Mouse (Mus musculus): Measurements from ENCODE around the gene Lmna.

The Lmna gene

GRCm38 (mm10) chr3:88520078-88520477, 10.3 kb upstream of the Lmna start:
- no peak for DNase-seq (ENCODE audit: low read depth)

DNA sequence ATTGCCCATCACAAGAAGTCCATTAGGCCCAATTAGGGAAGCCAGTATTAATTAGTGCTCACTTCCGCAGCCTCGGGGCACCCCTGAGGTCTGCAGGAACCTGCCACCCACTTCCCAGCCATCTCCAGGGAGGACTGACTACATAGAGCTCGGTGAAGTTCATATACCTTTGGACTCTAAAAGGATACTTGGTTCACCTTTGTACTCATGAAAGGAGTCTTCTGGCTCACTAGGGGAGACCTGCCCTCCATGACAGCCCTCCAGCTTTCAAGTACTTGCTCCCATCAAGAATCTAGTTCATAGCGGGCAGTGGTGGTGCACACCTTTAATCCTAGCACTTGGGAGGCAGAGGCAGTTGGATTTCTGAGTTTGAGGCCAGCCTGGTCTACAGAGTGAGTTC, 8.7 kb upstream of the Lmna start:
- DNase-seq (ENCODE audit: low read depth), result no peak

DNA sequence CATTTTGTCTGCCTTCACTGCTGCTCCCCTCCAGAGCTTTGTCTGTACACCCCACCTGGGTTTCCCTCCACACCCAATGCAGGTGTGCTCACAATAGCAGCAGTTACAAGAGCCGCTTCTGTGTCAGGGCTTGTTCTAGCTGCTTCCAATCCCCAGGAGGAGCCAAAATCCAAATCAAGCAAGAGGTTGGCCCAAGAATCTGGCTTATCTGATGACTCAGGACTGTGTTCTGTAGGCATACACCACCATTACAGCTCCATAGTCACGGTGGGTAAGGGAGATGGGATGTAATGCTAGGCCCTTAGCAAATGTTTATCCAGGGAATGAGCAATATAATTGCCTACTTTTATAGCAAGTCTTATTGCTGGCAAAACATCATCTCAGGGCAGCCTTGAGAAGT, 6.7 kb upstream of the Lmna start:
- DNase-seq (ENCODE audit: low read depth), result no peak

- DNase-seq (ENCODE audit: low read depth), result no peak
Measured at GRCm38 (mm10) chr3:88515095-88515386, 5.3 kb upstream of the Lmna start.

GRCm38 (mm10) chr3:88514231-88515094, 4.7 kb upstream of the Lmna start:
- peak; percentile 59 for DNase-seq (ENCODE audit: low read depth)

DNA sequence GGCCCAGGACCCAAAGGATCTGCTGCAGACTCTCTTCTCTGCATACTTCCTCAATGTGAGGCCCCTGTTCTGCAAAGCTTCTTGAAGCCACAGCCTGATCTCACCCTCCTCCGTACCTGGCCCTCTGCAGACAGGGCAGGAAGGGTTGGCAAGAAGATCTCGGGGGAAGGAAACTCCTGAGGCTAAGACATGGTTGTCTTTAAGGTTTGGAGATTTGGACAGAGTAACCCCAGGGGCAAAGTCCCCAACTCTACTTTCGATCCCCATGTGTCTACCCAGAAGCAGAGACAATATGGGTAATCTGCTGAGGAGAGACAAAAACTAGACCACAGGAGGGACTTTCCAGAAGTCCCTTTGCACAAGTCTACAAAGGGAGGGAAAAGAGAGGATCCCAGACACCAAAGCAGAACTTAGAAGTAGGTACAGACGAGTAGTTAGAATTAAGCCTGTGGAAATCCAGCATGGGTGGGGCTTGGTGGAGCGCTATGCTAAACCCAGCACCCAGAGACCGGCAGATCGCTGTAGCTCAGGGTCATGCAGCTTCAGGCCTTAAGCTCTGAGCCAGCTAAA, 3.9 kb upstream of the Lmna start:
- DNase-seq (ENCODE audit: low read depth), result peak; percentile 77

DNA sequence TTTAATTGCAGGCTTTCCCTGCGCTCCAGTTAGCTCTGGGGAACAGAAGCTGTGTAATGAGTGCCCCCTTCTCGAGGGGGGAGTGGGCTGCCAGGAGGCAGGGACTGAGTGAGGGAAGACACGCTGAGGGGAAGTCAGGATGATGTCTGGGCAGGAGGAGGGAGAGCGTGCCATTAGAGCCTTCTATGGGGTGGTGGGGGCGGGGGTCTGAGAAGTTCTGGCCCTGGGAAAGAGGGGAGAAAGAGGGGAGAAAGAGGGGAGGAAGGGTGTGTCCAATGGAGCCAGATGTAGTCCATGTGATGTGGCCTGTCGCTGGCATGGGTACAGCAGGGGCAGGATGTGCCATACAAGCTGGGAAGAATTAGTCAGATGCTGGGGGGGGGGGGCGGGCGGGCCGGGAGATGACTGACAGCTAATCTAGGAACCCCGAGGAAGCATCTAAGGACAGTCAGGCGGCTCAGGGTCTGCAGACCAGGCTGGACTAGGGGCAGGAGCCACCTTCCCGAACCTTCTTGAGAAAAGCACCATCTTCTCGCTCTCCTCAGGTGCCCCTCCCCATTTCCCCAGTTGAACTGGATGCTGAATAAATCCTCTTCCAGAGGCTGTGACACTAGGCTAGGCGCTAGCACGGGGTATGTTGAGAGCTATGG, 3.3 kb upstream of the Lmna start:
- DNase-seq (ENCODE audit: low read depth), result peak; percentile 57

DNA sequence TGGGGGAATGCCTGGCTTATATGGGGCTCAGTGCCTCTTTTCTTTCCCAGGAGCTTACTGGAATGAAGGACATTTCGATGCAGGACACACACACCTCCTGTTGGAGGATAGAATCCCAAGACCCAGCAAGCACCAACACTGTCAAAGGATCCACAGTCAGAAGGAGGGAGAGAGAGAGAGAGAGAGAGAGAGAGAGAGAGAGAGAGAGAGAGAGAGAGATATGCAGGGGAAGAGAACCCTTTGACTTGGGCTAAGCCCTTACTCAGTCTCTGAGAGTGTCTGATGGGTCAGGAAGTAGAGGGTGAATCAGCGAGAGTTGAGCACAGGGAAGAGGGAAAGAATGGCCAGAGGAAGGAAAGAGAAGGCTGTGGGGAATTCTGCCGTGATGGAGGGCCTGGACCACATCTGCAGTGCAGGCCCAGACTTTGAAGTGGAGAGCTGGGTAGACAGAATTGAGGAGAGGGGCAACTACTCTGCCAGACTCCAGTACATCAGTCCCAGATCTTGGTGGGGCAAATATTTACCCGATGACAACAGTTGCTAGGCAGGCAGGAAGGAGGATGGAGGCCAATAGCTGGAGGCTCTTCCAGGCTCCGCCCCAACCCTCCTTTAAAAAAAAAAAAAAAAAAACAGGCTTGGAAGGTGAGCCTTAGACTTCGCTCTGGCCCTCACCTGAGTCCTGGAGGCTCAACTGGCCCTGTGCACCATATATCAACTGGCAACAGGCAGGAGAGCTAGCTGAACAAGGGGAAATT, 2.6 kb upstream of the Lmna start:
- DNase-seq (ENCODE audit: low read depth), result peak; percentile 79

GRCm38 (mm10) chr3:88511559-88511958, 1.8 kb upstream of the Lmna start:
- peak; percentile 64 for DNase-seq (ENCODE audit: low read depth)

DNA sequence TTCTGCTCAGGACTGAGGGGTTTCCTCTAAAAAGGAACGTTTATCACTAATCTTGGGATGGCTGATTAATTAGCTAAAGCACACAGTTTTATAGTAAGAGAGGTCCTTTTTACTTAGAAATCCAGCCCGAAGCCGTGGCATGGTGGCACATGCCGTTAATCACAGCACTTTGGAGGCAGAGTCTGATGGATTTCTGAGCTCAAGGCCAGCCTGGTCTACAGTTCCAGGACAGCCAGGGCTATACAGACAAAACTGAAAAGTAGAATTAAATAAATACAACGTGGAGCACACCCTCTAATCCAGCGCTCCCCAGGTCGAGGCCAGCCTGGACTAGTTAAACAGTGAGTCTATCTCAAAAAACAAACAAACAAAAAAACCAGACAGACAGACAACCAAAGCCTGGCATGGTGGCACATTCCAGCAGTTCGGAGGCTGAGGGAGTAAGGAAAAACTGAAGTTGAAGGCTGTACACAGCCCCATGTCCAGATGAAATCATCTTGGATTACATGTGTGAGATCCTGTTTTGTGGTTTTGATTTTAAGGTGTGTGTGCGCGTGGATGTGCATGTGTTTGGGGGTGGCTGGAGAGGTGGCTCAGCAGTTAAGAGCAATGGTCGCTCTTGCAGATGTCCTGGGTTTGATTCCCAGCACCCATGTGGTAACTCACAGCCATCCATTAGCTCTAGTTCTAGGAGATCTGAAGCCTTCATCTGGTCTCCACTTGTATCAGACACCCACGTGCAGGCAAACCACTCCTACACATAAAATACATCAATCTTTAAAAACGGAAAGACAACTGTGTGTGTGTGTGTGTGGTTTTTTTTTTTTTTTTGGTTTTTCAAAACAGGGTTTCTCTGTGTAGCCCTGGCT, 899 bp upstream of the Lmna start:
- DNase-seq (ENCODE audit: low read depth), result peak; percentile 82

- DNase-seq (ENCODE audit: low read depth), result no peak
Measured at GRCm38 (mm10) chr3:88509250-88509649, 506 bp downstream of the Lmna start.

- no peak for DNase-seq (ENCODE audit: low read depth)
Measured at GRCm38 (mm10) chr3:88505765-88506164, 4.0 kb downstream of the Lmna start.

GRCm38 (mm10) chr3:88505081-88505480, 4.7 kb downstream of the Lmna start:
- DNase-seq (ENCODE audit: low read depth), result no peak

GRCm38 (mm10) chr3:88503881-88504746, 5.6 kb downstream of the Lmna start:
- no peak for DNase-seq (ENCODE audit: low read depth)

GRCm38 (mm10) chr3:88503505-88503863, 6.3 kb downstream of the Lmna start:
- DNase-seq (ENCODE audit: low read depth), result no peak

DNA sequence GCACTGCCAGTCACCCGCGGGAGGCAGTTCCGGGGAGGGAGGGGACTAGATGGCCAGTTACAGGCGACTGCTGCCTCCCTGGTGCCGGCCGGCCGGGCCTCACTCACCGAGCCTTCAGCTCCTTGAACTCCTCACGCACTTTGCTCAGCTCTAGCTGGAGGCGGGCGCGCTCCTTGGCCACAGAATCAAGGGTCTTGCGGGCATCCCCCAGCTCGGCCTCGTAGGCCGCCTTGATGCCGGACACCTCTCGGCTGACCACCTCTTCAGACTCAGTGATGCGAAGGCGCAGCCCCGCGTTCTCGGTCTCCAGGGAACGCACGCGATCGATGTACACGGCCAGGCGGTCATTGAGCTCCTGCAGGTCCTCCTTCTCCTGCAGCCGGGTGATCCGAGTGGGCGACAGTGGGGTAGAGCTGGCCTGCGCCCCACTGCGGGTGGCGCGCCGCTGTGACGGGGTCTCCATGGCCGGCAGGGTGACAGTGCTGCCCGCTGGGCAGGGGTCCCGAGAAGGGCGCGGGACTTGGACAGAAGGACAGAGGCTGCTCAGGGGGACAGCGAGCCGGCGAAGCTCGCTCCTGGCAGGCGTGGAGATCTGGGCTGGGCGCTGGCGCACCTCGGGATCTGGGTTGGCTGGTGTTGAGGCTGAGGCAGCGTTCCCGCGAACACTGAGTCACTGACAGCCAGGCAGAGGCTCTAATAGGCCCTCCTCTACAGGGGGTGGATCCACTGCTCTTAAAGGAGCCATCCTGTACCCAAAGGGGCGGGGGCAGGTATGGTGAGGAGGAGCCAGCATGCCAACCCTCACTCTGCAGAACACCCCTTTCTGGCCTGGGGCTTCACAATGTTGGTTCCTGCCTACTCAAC, 6.9 kb downstream of the Lmna start:
- DNase-seq (ENCODE audit: low read depth), result peak; percentile 84

DNA sequence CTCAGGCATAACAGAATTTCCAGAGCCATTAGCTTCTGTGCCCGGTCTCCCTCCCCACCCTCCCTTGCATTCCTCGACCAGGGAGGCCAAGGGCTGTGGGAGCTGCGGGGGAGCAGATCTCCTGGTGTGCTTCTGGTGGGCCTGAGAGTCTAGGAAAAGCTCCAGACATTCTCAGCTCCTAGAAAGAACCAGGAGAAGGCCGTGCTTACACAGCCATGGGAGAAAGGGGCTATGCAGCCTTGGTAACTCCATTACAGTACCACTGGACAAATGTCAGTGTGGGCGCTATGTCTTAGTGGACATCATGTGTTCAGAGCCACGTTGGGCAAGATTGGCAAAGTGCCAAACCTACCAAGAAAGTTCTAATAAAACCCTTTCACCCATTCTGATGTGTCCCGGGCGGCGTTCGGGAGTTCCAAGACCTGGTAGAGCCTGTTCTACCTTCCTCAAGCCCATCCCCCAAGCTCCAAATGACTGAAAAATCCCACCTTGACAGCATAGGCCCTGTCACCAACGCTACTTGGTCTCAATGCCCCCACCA, 7.7 kb downstream of the Lmna start:
- no peak for DNase-seq (ENCODE audit: low read depth)

DNA sequence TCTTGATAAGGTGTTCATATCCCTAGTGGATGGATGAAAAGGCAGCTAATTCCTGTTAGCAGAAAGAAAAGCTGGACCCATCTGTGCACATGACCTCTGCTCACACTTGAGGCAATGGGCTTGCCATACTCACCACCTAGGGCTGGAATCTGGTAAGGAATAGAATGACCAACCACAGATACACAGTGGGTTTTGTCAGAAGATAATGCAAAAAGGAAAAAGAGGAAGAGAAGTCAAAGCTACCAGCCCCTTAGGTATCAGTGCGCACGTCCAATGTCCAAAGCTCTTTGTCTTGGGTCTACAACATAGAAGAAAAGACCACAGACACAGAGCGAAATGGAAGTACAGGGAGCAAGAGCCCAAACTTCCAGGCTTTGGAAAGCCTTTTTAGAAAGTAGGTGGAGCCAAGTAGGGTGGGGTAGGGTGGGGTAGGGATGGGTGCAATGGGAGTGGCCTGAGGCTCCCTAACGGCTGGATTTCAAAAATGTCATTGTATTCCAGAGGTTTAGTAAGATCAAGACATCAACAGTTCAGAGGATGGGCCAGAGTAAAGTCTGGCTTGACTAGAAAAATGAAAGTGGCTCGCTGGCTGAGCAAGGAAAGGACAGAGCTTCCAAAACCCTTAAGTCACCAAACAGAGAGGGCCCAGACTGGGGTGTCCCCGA, 8.3 kb downstream of the Lmna start:
- no peak for DNase-seq (ENCODE audit: low read depth)

Data from naive thymus-derived CD4-positive, alpha-beta T cell, adult 2 months (primary cell).